ENCODE assay signal across 8 mouse cellular contexts in genomic region chr2:145699414-145700071, GRCm38 (mm10). TPM values are rescaled to one million over a fixed set of nuclear protein-coding genes. Genes with fewer than 3 reads are reported as not detected.
DNase-seq lines count a peak whose midpoint lies in the region; ATAC-seq and TF ChIP-seq lines count a peak whose summit lies in the region.

No protein-coding gene starts in this region.

- H3K36me3 ChIP-seq in heart, embryonic 15.5 days: no peaks in the 10 kb centered on the region
- H3K36me3 ChIP-seq in kidney, embryonic 15.5 days: peaks cover 9% of the 10 kb centered on the region
- H3K36me3 ChIP-seq in liver, adult 2 months (ENCODE audit: control insufficient read depth, insufficient read depth, low read length): peaks cover 3% of the 10 kb centered on the region; the same call in 1 of the 2 replicates

- H3K9me3 ChIP-seq in heart, embryonic 15.5 days (replicated peaks): no peaks in the 10 kb centered on the region
- H3K9me3 ChIP-seq in kidney, embryonic 15.5 days (replicated peaks): no peaks in the 10 kb centered on the region

- no peaks in the 10 kb centered on the region for H3K27me3 ChIP-seq in heart, embryonic 15.5 days
- H3K27me3 ChIP-seq in kidney, embryonic 15.5 days: no peaks in the 10 kb centered on the region
- H3K27me3 ChIP-seq in liver, adult 2 months (ENCODE audit: control insufficient read depth, insufficient read depth, low read length): no peaks in the 10 kb centered on the region

- H3K79me2 ChIP-seq in liver, adult 2 months (ENCODE audit: control insufficient read depth, insufficient read depth, low read length): no peaks in the 10 kb centered on the region; the same call in 1 of the 2 replicates

- 0 out of 2 replicates have a peak, but pooled peaks have one; percentile 31 for ATAC-seq in heart, embryonic 15.5 days (replicated peaks; ENCODE audit: insufficient number of reproducible peaks, insufficient read depth, low FRiP score, low read depth)
- peak; percentile 72 for ATAC-seq in kidney, embryonic 15.5 days (replicated peaks; ENCODE audit: low FRiP score)
- ATAC-seq in erythroblast, adult 5-6 weeks (replicated peaks; ENCODE audit: low FRiP score, poor library complexity, severe bottlenecking): no peak

- no peak overlapping the region for H3K27ac ChIP-seq in heart, embryonic 15.5 days
- no peak overlapping the region for H3K27ac ChIP-seq in kidney, embryonic 15.5 days
- H3K27ac ChIP-seq in liver, adult 2 months (replicated peaks; ENCODE audit: insufficient read depth, low read depth, low read length): no peak overlapping the region

- H3K4me2 ChIP-seq in heart, embryonic 15.5 days: no peak overlapping the region
- H3K4me2 ChIP-seq in kidney, embryonic 15.5 days: no peak overlapping the region

- DNase-seq in CD4-positive helper T cell, adult 2 months (ENCODE audit: low read depth, low spot score): peak; percentile 14
- peak; percentile 59 for DNase-seq in adrenal gland, adult 2 months
- peak; percentile 45 for DNase-seq in embryo, embryonic 11.5 days (ENCODE audit: low read depth, low spot score)
- peak; percentile 29 for DNase-seq in liver, adult 2 months (ENCODE audit: extremely low read depth, low read depth, low spot score)
- peak; percentile 24 for DNase-seq in naive thymus-derived CD4-positive, alpha-beta T cell, adult 2 months (ENCODE audit: low read depth)

- 31% methylated on average over 6 of the region's 6 CpGs for WGBS in heart, embryonic 15.5 days
- 34% methylated on average over 6 of the region's 6 CpGs for WGBS in kidney, embryonic 15.5 days
- 34% methylated on average over 6 of the region's 6 CpGs for WGBS in liver, adult 2 months

- H3K4me3 ChIP-seq in heart, embryonic 15.5 days: no peak overlapping the region
- no peak overlapping the region for H3K4me3 ChIP-seq in kidney, embryonic 15.5 days (replicated peaks)
- H3K4me3 ChIP-seq in liver, adult 2 months (ENCODE audit: insufficient read depth, low read depth, low read length): no peak overlapping the region

- H3K9ac ChIP-seq in heart, embryonic 15.5 days: no peak overlapping the region; the same call in 1 of the 2 replicates
- H3K9ac ChIP-seq in kidney, embryonic 15.5 days: no peak overlapping the region
- H3K9ac ChIP-seq in liver, adult 2 months (ENCODE audit: low read depth, low read length): no peak overlapping the region

- TF ChIP-seq POLR2A in liver, adult 2 months (IDR thresholded peaks at IDR 0.05; ENCODE audit: extremely low read depth, insufficient read depth, low read length): no peak

- TF ChIP-seq CTCF in liver, adult 2 months (IDR thresholded peaks at IDR 0.05; ENCODE audit: low read depth, low read length): peak; percentile 83

- H3K4me1 ChIP-seq in heart, embryonic 15.5 days (replicated peaks): 0 out of 2 replicates have a peak, but pooled peaks cover 8% of the 10 kb centered on the region
- peaks cover 21% of the 10 kb centered on the region for H3K4me1 ChIP-seq in kidney, embryonic 15.5 days
- H3K4me1 ChIP-seq in liver, adult 2 months (ENCODE audit: control insufficient read depth, insufficient read depth, low read length): no peaks in the 10 kb centered on the region

RNA-seq across cellular contexts. Expression of gene Rin2, which starts 24.5 kb away (rescaled TPM):
- 10 to 100 TPM; 23.0 to 31.9 TPM for total RNA-seq in adrenal gland, adult 2 months (2021)
- 4.3 and 4.8 TPM in 2 replicates for polyA plus RNA-seq in adrenal gland, adult 2 months (2012; rRNA removed)
- 18.4 and 25.5 TPM in 2 replicates for polyA plus RNA-seq in heart, embryonic 15.5 days (2015; fragmentation: Nextera tagmentation; extraction: Ambion mirVana)
- 32.1 and 33.0 TPM in 2 replicates for polyA plus RNA-seq in kidney, embryonic 15.5 days (2015; fragmentation: Nextera tagmentation; extraction: Ambion mirVana)
- 10.9 and 12.0 TPM in 2 replicates for total RNA-seq in liver, adult 2 months (2014; rRNA removed)
- 3.3 and 3.4 TPM in 2 replicates for polyA plus RNA-seq in liver, adult 2 months (2012; rRNA removed)
- total RNA-seq in erythroblast, adult 5-6 weeks (2015; ENCODE audit: low replicate concordance): 4.8 and 16.3 TPM in 2 replicates
- total RNA-seq in erythroblast, adult 5-6 weeks (2017; ENCODE audit: low replicate concordance): 4.3 and 6.3 TPM in 2 replicates
